Mouse (Mus musculus) ES-Bruce4 (cell line): ENCODE measurements around the gene Nucb2.

Experiments
- CTCF ChIP-seq: IDR thresholded peaks from one replicate; pipeline ENCODE4 v1.8.1; 2011; ENCODE audit warnings: low read depth, low read length
- POLR2A ChIP-seq: IDR thresholded peaks from one replicate; pipeline ENCODE4 v1.8.1; 2011; ENCODE audit warnings: low read length; ENCODE audit not compliant: insufficient read depth

DNA sequence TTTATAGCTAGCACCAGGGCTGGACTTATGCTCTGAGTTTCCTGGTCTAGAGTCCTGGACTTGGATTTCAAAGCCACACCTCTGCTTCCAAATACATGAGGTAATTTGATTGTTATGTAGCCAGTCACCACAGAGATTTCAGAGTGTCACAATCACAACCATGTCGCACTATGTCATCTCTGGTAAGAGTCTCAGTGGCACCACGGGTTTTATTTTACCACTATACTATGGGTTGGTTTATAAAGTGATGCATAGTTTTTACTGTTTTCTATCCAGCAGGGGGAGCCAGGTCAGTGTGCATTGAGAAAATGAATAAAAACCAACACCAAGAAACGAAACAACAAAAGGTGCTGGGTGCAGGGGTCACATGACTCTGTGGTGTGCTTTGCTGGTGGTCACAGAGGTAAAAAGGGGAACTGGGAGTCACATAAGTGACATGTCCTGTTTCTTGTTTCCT is 45.2 kb upstream of the Nucb2 start:
- TF ChIP-seq POLR2A (no peak), CTCF (no peak)
